Mouse (Mus musculus): ENCODE measurements around the gene Stxbp2.

The Stxbp2 gene

DNA sequence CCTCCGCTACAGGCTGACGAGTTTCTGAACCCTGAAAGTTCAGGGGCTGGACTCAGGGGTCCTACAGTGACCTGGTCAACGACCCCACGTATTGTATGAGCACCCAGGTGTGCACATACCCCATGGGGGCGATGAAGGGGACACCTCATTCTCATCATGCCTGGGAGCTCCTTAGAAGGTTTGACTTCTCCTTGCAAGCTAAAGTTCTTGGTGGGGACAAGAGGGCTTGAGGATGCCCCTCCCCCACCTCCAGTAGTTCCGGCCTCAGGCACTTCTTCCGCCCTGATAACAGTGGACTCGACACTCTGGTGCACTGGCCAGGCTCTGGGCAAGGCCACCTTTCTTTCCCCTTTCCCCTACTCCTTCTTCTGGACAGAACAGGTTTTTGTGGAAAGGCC lies 722 bp downstream of the Stxbp2 start:
- no peak for DNase-seq (ENCODE audit: low spot score in 2 of 2)

DNA sequence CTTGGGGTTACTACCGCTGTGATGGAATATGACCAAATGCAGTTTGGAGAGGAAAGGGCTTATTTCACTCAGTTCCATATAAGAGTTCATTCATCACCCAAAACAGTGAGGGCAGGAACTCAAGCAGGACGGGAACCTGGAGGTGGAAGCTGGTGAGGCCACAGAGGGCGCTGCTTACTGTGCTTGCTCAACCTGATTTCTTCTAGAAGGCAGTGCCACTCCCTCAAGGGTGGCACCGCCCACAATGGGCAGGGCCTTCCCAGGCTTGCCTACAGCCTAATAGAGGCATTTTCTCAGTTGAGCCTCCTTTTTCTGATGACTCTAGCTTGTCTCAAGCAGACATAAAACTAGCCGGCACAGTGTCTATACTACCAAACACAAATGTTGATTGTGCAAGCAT lies 15.0 kb downstream of the Stxbp2 start:
- peak; percentile 29 to 77 for DNase-seq (ENCODE audit: low spot score in 2 of 2)

DNA sequence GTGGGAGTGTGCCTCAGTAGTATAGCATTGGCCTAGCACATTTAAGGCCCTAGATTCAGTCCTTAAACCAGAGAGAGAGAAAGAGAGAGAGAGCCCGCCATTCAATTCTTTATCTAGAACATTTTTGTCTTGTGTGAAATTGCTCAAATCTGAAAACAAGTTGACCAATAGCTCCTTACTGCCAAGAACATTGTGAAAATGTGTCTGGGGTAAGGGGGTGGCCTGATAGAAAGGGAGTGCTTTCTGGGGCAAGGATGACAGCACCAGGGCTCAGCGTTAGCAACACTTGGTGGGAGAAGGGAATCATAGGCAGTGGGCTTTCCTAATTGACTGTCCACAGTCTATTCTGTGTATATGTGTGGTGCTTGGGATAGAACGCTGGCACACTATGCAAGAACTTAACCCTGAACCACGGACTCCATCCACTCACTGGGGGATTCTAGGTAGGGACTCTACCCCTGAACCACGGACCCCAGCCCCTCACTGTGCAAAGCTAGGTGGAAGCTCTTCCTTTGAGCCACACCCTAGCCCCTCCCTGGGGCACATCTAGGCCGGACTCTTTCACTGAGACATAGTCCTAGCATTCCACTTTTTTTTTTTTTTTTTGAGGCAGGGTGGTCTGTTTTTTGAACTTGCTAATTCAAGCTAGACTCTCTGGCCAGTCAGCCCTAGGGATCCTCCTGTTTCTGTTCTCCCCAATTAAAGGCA lies 16.2 kb downstream of the Stxbp2 start:
- no peak for DNase-seq (ENCODE audit: low spot score in 2 of 2)

DNA sequence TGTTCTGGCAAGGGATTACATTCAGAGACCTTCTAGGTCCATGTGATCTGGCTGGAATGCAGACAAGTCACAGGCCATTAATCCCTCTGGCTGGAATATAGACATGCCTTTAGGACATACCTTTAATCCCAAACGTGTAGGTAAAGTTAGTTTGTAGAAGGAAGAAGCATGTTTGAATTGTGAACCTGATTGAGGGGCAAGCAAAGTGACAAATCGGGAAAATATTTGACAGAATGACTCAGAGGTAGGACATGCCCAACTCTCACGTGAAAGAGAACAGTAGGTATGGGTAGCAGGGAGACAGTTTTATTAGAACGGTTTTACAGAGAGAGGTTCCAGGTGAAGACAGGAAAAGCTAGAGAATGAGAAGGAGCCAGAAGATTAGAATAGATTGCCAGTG lies 16.8 kb downstream of the Stxbp2 start:
- DNase-seq (ENCODE audit: low spot score in 2 of 2): no peak

DNA sequence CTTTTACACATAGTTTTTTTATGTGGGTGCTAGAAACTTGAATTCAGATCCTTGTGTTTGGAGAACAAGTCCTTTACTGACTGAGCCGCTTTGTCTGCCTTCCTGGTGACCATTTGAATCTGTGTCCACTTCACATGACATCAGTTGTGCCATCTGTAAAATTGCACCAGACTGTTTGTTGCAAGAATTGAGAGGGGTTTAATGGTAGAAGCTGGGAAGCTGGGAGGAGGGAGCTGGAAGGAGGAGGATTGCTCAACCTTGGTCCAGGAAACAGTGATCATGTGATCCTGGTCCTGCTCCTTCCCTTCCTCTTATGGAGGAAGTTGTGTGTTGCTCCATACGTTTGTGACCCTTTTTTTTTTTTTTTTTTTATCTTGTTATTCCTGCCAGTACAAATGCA lies 17.5 kb downstream of the Stxbp2 start:
- no peak for DNase-seq (ENCODE audit: low spot score in 2 of 2)

- DNase-seq (ENCODE audit: low spot score in 2 of 2): no peak
Observed at GRCm38 (mm10) chr8:3648990-3649389, 18.2 kb downstream of the Stxbp2 start.

GRCm38 (mm10) chr8:3652845-3653244 lies 22.1 kb downstream of the Stxbp2 start:
- DNase-seq (ENCODE audit: low spot score in 2 of 2): no peak

- no peak for DNase-seq (ENCODE audit: low spot score in 2 of 2)
Observed at GRCm38 (mm10) chr8:3654726-3655508, 24.2 kb downstream of the Stxbp2 start.

- DNase-seq (ENCODE audit: low spot score in 2 of 2): peak in 1 of 2 experiments; percentile 47
Observed at GRCm38 (mm10) chr8:3655526-3655925, 24.8 kb downstream of the Stxbp2 start, which contains the start of gene Retn. TSS of gene Retn (plus strand) at chr8:3655770.

DNA sequence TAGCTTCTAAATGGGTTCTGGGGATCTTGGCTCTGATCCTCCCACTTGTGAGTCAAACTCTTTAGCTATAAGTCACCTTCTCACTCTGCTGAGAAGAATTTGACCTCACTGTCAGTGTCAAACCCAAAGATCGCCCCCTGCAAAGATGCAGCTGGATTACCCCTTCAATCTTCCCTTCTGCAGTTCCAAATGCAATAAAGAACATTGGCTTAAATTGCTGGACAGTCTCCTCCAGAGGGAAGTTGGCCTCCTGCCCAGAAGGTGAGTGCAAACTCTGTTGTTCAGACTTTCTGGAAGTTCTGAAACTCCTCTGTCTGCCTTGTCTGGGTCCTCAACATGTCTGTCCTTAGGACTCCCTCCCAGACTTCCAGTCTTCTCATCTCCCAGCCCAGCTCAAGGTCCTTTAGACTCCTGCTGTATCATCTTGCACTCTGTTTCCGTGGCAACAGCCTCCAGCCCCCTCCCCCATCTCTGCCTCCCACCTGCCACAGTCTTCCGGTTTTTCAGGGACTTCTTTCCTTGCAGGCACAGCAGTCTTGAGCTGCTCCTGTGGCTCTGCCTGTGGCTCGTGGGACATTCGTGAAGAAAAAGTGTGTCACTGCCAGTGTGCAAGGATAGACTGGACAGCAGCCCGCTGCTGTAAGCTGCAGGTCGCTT lies 26.1 kb downstream of the Stxbp2 start:
- DNase-seq (ENCODE audit: low spot score in 2 of 2): no peak

GRCm38 (mm10) chr8:3660889-3661288 lies 30.1 kb downstream of the Stxbp2 start:
- no peak for DNase-seq (ENCODE audit: low spot score in 2 of 2)

DNA sequence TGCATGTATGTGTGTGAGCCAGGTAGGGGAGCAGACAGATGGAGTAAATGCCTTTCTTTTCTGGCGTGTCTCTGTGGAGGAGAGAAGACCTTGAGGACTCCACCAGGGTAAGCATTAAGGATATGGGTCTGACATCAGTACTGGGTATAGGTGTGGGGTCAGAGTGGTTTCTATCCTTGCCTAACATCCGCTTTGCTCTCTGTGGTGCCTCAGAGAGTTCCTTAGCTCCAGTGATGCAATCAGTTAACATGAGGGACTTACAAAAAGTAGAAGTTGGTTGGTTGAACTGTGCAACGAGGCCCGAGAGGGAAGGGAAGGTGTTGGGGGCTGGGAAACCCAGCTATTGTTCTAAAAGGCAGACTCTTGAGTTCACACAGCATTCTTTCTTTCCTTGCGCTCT lies 33.6 kb downstream of the Stxbp2 start:
- no peak for DNase-seq (ENCODE audit: low spot score in 2 of 2)

- no peak for DNase-seq (ENCODE audit: low spot score in 2 of 2)
Observed at GRCm38 (mm10) chr8:3665507-3665906, 34.8 kb downstream of the Stxbp2 start, which contains the start of gene Mcemp1. TSS of gene Mcemp1 (plus strand) at chr8:3665754.

DNA sequence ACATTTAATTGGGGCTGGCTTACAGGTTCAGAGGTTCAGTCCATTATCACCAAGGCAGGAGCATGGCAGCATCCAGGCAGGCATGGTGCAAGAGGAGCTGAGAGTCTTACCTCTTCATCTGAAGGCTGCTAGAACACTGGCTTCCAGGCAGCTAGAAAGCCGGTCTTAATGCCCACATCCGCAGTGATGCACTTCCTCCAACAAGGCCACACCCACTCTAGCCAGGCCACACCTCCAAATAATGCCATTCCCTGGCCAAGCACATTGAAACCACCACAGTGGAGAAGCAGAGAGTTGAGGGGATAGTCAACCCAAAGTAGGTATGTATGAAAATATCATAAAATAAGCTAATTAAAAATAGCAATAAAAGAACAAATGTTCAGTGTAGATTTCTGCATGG lies 39.6 kb downstream of the Stxbp2 start:
- no peak for DNase-seq (ENCODE audit: low spot score in 2 of 2)

- peak; percentile 75 to 83 for DNase-seq (ENCODE audit: low spot score in 2 of 2)
Observed at GRCm38 (mm10) chr8:3671980-3672491, 41.3 kb downstream of the Stxbp2 start, which contains the start of gene Fcor. TSS of gene Fcor (minus strand) at chr8:3672362.

DNA sequence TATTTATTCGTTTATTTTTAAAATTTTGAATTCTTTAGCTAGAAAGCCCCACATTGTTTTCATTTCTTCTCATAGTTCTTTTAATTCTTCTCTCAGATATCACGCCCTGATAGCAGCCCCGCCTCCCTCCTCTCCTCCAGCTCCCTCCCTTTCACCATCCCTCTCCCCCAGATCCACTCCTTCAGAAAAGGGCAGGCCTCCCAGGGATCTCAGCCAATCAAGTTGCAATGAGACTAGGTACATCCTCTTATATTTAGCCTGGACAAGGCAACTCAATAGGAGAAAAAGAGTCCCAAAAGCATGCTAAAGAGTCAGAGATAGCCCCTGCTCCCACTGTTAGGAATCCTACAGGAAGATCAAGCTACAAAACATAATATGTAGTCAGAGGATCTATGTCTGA lies 43.9 kb downstream of the Stxbp2 start:
- no peak for DNase-seq (ENCODE audit: low spot score in 2 of 2)

DNA sequence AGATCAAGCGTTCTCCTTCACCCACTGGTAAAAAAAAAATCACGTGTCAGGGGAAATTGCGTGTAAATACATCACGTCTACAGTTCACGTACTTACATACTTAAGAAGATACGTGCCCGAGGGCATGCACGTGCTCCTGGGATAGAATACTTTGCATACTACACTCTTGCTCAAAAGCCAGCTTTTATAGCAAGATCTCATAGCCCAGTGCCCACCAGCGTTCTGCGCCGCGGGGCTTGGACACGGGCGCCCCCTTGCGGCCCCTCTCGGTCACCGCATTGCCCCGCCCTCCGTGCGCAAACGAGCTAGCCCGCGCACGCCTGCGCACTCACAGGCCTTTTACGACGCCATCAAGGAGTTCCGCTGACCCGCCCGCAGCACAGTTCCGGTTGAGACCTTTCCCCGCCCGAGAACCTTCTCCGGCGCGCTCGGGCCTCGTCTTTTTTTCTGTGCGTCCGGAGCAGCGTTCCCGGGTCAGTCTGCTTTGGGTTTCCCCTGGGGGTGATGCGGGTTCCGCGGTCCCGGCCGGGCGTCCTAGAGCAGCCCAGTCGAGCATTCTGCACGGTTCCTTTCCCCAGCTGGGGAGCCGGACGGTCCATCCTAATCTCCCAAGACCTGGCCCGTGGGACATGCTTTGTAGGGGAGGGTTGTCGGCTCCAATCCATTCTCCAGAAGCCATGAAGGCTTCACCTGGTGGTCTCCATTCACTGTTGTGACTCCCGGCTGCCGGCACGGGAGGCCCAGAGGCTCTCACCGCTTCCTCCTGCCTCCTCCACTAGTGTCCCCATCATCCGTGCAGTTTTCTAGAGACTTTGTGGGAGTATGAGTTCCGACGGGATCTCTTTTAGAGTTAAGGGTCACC lies 45.6 kb downstream of the Stxbp2 start, which contains the start of gene Trappc5:
TSS of gene Trappc5 (plus strand) at position 169 of the 862 bp plus-strand sequence.
- DNase-seq (ENCODE audit: low spot score in 2 of 2): peak; percentile 90 to 92

DNA sequence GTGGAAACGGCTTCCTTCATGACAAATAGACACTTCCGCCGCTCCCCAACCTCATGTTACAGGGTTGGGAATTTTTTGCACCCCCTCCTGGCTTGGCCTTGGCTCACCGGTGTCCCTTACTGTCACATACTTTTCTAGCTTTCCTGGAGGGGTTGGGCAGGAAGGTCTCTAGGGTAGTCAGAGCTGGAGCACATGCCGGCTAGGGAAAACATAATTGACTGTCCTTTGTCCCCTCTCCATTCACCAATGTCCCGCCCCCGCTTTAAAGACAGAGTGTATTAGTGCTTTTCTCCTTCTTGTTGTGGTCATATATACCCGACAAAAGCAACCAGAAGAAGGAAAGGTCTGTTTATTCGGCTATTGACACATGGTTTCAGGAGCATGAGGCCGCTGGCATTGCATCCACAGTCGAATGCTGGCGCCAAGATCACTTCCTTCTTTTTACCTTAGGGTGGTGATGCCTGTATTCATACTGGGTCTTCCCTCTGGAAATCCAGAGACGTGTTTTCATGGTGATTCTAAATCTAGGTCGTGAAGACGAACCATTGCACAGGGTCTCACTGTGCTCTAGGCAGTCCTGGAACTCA lies 46.3 kb downstream of the Stxbp2 start:
- peak in 1 of 2 experiments; percentile 15 for DNase-seq (ENCODE audit: low spot score in 2 of 2)

DNA sequence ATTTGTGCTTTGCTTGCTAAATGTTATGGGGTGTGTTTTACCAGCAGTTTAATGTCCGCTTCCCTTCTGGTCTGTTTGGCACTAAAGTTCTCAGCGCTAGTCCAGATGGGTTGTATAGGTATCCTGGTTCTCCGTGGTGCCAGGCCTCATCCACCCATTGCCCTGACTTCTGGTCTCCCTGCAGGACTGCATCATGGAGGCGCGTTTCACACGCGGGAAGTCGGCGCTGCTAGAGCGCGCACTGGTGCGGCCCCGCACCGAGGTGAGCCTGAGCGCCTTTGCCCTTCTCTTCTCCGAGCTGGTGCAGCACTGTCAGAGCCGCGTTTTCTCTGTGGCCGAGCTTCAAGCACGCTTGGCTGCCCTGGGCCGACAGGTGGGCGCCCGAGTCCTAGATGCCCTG lies 48.1 kb downstream of the Stxbp2 start:
- DNase-seq (ENCODE audit: low spot score in 2 of 2): no peak

- DNase-seq (ENCODE audit: low spot score in 2 of 2): no peak
Observed at GRCm38 (mm10) chr8:3679236-3679635, 48.5 kb downstream of the Stxbp2 start.

GRCm38 (mm10) chr8:3679656-3680055 lies 48.9 kb downstream of the Stxbp2 start:
- DNase-seq (ENCODE audit: low spot score in 2 of 2): no peak

Data from urinary bladder, postnatal 36 days (tissue).